Mouse (Mus musculus): ENCODE measurements around the gene Acadvl.
A peak's percentile ranks its signal among the peaks of the same experiment; 100 is the strongest.

Gene Acadvl

GRCm38 (mm10) chr11:70001865-70002264 lies 13.3 kb downstream of the Acadvl start:
- peak in 1 of 2 experiments; percentile 80 for DNase-seq (ENCODE audit: low spot score in 2 of 2)

DNA sequence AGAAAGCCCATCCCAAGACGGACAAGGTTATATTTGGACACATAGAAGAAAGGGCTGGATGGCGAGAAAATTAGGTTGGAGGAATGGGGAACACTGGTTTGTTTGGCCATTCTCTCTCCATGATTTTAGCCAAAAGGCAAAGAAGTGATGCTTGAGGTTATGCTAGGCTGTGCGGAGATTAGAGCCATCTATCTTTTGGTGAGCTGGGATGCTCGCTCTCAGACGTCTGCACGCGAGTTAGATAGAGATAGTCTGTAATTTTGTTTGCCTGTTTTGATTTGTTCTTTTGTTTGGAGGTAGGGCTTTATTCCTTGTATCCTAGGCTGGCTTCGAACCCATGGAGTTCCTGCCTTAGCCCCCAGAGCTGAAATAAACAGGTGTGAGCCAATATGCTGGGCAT lies 14.1 kb downstream of the Acadvl start:
- no peak for DNase-seq (ENCODE audit: low spot score in 2 of 2)

- peak; percentile 73 to 92 for DNase-seq (ENCODE audit: low spot score in 2 of 2)
These were observed 14.8 kb downstream of the Acadvl start, which contains the start of gene Dvl2 for GRCm38 (mm10) chr11:70000396-70000898. Gene Dvl2 (plus strand): TSS chr11:70000595.

DNA sequence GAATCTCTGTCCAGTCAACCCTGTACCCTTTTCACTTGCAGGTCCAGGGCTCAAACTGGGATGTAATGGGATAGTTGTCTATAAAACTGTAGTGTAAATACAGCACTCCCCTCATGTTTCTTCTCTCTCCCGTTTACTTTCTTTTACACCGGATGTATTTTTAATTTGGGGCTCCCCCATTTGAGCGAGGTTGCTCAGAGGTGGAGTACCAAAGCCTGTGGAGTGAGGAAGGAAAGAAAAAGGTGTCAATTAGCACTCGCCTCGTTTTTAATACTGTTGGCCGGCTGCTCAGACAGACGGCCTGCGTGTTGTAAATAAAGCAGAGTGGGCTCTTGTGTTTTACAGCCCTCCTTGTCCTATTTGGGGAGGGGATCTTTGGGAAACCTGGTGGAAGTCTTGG lies 15.5 kb downstream of the Acadvl start:
- no peak for DNase-seq (ENCODE audit: low spot score in 2 of 2)

DNA sequence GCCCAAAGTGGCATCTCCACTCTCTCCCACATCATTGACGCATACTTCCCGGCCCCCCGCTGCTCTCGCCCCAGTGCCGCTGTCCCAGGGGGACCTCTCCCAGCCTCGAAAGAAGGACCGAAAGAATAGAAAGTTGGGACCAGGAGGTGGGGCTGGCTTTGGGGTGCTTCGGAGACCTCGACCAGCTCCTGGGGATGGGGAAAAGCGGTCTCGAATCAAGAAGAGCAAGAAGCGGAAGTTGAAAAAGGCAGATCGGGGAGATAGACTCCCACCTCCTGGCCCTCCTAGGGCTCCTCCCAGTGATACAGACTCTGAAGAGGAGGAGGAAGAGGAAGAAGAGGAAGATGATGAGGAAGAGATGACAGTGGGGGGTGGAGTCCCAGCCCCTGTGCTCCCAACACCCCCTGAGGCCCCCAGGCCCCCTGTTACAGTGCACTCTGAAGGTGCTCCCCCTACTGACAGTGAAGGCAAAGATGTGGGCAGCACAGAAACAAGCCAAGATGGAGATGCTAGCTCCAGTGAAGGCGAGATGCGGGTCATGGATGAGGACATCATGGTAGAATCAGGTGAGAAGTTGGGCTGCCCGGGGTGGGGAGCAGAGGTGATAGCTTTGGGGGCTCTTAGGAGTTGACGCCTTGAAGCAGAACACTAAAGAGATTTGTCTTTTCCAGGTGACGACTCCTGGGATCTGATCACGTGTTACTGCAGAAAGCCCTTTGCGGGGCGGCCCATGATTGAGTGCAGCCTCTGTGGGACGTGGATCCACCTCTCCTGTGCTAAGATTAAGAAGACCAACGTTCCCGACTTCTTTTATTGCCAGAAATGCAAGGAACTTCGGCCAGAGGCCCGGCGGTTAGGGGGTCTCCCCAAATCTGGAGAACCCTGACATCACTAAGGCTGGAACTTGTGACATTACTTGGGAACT lies 16.4 kb downstream of the Acadvl start:
- DNase-seq (ENCODE audit: low spot score in 2 of 2) = no peak

DNA sequence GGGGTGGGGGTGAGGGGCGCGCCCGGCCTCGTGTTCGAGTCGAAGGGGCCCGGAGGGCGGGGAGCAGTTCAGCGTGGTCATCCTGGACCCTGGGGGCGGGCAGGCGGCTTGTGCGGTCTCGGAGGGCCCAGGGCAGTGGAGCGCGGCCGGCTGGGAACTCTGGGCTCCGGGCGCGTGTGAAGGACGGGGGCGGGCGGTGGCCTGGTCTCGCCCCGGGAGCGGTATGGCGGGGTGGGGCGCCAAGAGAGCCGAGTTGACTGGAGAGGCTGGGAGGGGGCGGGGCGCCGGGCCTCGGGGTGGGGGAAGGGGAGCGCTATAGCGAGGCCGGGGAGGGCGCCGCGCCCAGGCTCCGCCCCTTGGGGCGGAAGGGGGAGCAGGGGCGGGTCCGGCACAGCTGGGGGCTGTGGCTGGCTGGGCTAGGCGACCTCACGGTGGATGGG lies 18.1 kb downstream of the Acadvl start:
- DNase-seq (ENCODE audit: low spot score in 2 of 2) = peak; percentile 84 to 94

GRCm38 (mm10) chr11:69996161-69997061 lies 18.8 kb downstream of the Acadvl start:
- peak; percentile 68 to 75 for DNase-seq (ENCODE audit: low spot score in 2 of 2)

- DNase-seq (ENCODE audit: low spot score in 2 of 2) = peak; percentile 89 to 96
These were observed 19.7 kb downstream of the Acadvl start, which contains the start of gene Phf23 for GRCm38 (mm10) chr11:69995391-69995960. Gene Phf23 (plus strand): TSS chr11:69995777.

- DNase-seq (ENCODE audit: low spot score in 2 of 2) = no peak
These were observed 20.7 kb downstream of the Acadvl start for GRCm38 (mm10) chr11:69994401-69995090.

- DNase-seq (ENCODE audit: low spot score in 2 of 2) = no peak
These were observed 22.3 kb downstream of the Acadvl start for GRCm38 (mm10) chr11:69992932-69993331.

GRCm38 (mm10) chr11:69992396-69992795 lies 22.8 kb downstream of the Acadvl start:
- no peak for DNase-seq (ENCODE audit: low spot score in 2 of 2)

GRCm38 (mm10) chr11:69991711-69992110 lies 23.5 kb downstream of the Acadvl start:
- no peak for DNase-seq (ENCODE audit: low spot score in 2 of 2)

DNA sequence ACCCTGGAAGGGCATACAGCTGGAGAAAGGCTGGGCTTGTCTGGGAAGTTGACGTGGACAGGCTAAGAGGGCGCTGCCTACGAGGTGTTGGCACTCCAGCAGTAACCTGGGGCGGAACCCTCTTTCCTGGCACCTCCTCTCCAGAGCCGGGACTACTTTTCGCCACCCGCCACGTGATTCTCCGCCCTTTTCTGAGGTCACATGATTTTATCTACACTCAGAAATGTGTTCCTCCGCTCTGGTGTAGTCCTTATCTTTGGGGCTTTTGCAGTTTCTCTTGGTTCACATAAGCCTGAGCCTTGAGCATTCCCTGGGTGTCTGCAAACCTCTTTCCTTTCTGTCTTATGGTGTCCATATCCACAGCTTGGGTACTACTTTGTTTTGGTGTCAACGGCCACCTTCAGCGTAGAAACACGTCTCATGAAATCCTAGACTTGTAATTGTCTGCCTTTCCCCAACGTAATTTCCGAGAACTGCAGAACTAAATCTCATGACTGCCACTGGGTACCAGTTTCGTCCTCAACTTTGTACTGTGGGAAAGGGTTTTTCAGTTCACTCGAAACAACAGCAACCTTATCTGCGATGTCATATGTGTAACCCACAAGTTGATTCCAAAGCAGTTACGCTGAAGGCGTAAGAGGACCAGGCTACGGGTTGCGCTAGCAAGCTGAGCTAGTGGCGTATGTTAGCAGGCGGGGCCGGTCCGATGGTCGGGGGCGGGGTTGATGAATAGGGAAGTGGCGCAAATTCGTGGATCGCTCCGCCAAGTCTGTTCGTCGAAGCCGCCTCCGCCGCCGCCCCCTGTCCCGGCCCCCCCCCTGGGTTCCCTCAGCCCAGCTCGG lies 24.1 kb downstream of the Acadvl start, which contains the start of gene Gabarap:
Gabarap (plus strand) TSS at position 294 of the 842 bp plus-strand sequence.
- DNase-seq (ENCODE audit: low spot score in 2 of 2) = peak; percentile 92 to 97

DNA sequence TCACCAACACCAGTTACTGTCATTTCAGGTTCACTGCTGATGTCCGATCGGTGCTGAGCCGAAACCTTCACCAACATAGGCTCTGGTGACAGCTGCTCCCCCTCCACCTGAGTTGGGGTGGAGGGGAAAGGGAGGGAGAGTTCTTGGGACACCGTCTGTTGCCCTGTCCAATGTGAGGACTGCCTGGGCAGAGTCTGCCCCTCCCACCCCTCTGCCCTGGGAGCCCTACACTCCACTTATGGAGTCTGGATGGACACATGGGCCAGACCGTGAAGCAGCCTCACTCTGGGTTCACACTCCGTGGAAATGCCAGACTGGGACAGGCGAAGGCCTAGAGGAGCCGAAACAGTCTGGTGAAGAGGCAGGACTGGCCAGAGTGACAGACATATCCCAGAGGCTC lies 25.3 kb downstream of the Acadvl start:
- no peak for DNase-seq (ENCODE audit: low spot score in 2 of 2)

- no peak for DNase-seq (ENCODE audit: low spot score in 2 of 2)
These were observed 30.8 kb downstream of the Acadvl start for GRCm38 (mm10) chr11:69984431-69984830.

- DNase-seq (ENCODE audit: low spot score in 2 of 2) = no peak
These were observed 31.8 kb downstream of the Acadvl start for GRCm38 (mm10) chr11:69983377-69983776.

DNA sequence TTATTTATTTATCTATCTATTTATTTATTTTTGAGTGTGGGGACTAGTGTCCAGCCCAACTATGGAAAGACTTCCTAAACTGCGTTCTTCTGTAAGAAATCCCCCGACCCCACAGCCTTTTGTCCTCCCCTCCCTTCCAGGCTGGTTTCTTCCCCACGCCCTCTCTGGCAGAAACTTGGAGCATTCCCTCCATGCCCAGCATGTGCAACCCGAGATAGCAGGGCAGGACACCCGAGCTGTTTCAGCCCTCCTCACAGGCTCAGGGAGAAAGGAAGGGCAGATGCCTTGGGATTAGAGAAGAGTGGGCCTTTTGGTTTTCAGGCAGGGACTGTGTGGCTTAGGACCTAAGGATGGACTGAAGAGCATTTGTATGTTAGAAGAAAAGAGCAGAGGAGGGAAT lies 32.3 kb downstream of the Acadvl start:
- DNase-seq (ENCODE audit: low spot score in 2 of 2) = peak in 1 of 2 experiments; percentile 46

- DNase-seq (ENCODE audit: low spot score in 2 of 2) = no peak
These were observed 33.0 kb downstream of the Acadvl start, which contains the start of gene Elp5 for GRCm38 (mm10) chr11:69982225-69982624. Gene Elp5 (minus strand): TSS chr11:69982517.

DNA sequence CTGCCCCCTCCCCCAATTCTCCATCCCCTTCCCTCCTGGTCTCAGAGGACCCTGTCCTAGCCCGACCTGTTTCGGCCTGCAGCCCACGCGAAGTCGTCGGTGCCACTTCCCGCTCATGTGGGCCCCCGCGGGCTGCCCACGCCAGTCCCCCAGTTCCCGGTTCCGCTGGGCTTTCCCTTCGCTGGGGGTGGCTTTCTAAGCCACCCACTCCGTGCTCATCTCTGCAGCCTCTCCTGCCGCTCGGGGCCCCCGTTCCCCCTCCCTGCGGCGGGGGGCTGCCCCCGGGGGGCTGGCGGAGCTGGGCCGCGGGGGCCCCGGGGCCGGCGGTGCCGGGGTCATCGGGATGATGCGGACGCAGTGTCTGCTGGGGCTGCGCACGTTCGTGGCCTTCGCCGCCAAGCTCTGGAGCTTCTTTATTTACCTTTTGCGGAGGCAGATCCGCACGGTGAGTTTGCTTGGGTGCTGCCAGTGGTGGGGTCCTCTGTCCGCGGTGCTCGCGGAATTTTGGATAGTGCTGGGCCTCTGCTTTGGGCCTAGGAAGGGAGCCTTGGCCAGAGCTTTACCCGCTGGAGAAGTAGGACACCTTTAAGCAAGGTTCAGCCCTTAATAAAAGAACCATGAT lies 34.0 kb downstream of the Acadvl start, which contains the start of gene Ctdnep1:
Ctdnep1 (plus strand) TSS at position 16 of the 622 bp plus-strand sequence.
- DNase-seq (ENCODE audit: low spot score in 2 of 2) = peak; percentile 53 to 55

Data from spleen, postnatal 10 days (tissue).